Mouse (Mus musculus) lung, embryonic 14.5 days (tissue): ENCODE measurements at regions not wholly inside any gene's neighbourhood (a gene's known extent, or its start where the extent isn't known, plus 50 kb on each side); places are given as distances from the start of the nearest gene placed in this dataset.
A peak's percentile ranks its signal among the peaks of the same experiment; 100 is the strongest.
"Not testable (repeated sequence)": the region's sequence is repeated elsewhere in the genome, so short reads cannot be mapped to it uniquely, and the experiment has no call there.

Experiments
- ATAC-seq: fragments of 200-750 bp; cut with Nextera tagmentation; 2 replicates; pipeline ENCODE4 v1.8.0; 2017; ENCODE audit warnings: mild to moderate bottlenecking, moderate TSS enrichment, moderate library complexity; ENCODE audit not compliant: insufficient read depth
- DNase-seq: peaks from one replicate; pipeline ENCODE4 v3.0.0-alpha.2; 2015
- H3K27ac ChIP-seq: fragments of 300-500 bp; sonication (generic); 2 replicates; pipeline ENCODE4 v1.5.1; 2014; ENCODE audit warnings: low read depth, mild to moderate bottlenecking, moderate library complexity
- H3K27me3 ChIP-seq: fragments of 300-500 bp; sonication (generic); 2 replicates; pipeline ENCODE4 v1.6.1; 2014; ENCODE audit warnings: low read length, control low read depth; ENCODE audit not compliant: insufficient read depth
- H3K36me3 ChIP-seq: fragments of 300-500 bp; sonication (generic); 2 replicates; pipeline ENCODE4 v1.6.1; 2014; ENCODE audit warnings: control low read depth; ENCODE audit not compliant: insufficient read depth
- H3K4me1 ChIP-seq: fragments of 300-500 bp; sonication (generic); 2 replicates; pipeline ENCODE4 v1.6.1; 2014; ENCODE audit warnings: antibody characterized with exemption, control low read depth; ENCODE audit not compliant: insufficient read depth
- H3K4me2 ChIP-seq: fragments of 300-500 bp; sonication (generic); 2 replicates; pipeline ENCODE4 v1.6.1; 2014; ENCODE audit warnings: mild to moderate bottlenecking
- H3K4me3 ChIP-seq: fragments of 300-500 bp; sonication (generic); 2 replicates; pipeline ENCODE4 v1.5.1; 2014; ENCODE audit warnings: low read depth, low read length
- H3K9ac ChIP-seq: fragments of 300-500 bp; sonication (generic); 2 replicates; pipeline ENCODE4 v1.6.1; 2014
- H3K9me3 ChIP-seq: fragments of 300-500 bp; sonication (generic); 2 replicates; pipeline ENCODE4 v1.6.1; 2016; ENCODE audit warnings: low read depth, low read length, control low read depth
- CTCF ChIP-seq: IDR thresholded peaks from 2 replicates; pipeline ENCODE4 v1.5.1; 2016; ENCODE audit warnings: antibody characterized with exemption, low read depth
- WGBS: fragments of 180-500 bp; shearing (Covaris S2); extraction: QIAGEN DNeasy Blood & Tissue Kit; methylation state at CpG from one replicate; pipeline ENCODE4 v1.1.7; 2014; 5-methylcytosine and 5-hydroxymethylcytosine counted together

DNA sequence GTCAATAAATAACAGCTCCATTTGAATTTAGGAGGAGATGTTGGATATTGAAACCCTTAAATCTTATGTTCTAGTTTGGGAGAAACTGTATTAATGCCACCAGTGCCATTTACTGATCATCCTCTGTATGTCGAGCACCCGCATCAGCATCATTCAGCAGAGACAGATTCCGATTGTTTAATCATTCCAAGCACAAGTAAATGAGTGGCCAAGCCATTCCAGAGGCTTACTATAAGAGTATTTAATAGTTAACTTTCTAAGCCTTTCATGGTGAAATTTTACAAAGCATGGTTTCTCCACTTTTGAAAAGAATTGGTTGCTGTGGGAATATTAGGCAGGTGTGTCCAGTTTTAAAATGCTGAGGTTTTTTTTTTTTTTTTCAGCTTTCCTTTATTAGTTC, 1363.9 kb upstream of the Got2 start:
- WGBS: 71% methylated on average over 3 of the region's 3 CpGs
- peaks cover 3% of the 10 kb centered on the region; the same call in 1 of the 2 replicates for H3K4me1 ChIP-seq
- H3K9me3 ChIP-seq: no peaks in the 10 kb centered on the region
- TF ChIP-seq CTCF: no peak
- DNase-seq (no peak), ATAC-seq (no peak)
- H3K27ac ChIP-seq: no peak overlapping the region
- H3K9ac ChIP-seq: no peak overlapping the region
- H3K36me3 ChIP-seq: no peaks in the 10 kb centered on the region
- no peaks in the 10 kb centered on the region for H3K27me3 ChIP-seq
- no peak overlapping the region for H3K4me2 ChIP-seq
- no peak overlapping the region for H3K4me3 ChIP-seq

DNA sequence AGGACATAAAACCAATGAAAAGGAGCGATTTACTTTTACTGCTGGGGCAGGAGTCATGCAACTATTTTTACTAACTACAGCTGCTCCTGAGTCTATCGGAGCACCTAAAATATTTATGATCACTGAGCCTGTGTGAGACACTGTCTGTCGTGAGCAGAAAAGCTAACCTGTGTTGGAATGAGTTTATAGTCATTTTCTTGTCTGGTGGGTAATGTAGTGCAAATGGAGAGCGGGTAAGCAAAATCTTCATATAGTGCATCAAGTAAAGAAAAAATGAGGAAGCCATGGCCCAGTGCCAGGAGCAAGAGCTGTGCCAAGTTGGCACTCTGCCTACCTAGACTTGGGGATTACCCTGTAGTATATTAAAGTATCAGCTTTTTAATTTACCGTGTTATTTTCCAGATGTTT, 1363.1 kb upstream of the Got2 start:
- 32% methylated on average over 5 of the region's 5 CpGs for WGBS
- ATAC-seq (peak; percentile 56), DNase-seq (peak; percentile 88)
- H3K9ac ChIP-seq: no peak overlapping the region
- H3K4me1 ChIP-seq: peaks cover 3% of the 10 kb centered on the region; the same call in 1 of the 2 replicates
- H3K4me3 ChIP-seq: no peak overlapping the region
- H3K27ac ChIP-seq: no peak overlapping the region
- TF ChIP-seq CTCF: no peak
- H3K4me2 ChIP-seq: 0 out of 2 replicates have a peak overlapping the region, but pooled peaks have one; percentile 4
- H3K27me3 ChIP-seq: no peaks in the 10 kb centered on the region
- no peaks in the 10 kb centered on the region for H3K9me3 ChIP-seq
- H3K36me3 ChIP-seq: no peaks in the 10 kb centered on the region

DNA sequence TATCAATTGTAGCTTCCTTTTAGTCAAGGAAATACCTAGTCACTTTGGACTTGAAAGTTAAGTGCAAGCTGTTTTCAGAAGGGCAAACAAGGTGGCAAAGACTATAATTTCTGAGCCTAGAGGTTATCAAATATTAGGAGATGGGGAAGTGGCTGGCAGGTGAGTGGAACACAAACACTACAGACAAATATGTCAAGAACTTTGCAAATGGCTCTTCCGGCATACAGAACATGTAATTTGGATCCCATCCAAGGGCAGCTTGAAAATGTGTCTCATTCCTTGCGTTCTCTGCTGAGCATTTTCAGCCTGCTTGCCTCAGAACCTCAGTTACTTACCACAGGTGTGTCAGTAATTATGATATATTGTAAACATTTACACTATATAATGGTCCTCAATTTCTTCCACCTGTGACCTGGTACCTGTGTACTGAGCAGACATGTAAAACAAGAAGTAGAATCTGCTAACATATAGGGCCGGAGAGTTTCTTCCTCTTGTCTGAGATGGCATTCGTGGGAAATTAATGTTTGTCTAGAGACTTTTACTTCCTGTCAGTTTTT, 1346.3 kb upstream of the Got2 start:
- DNase-seq: peak; percentile 72
- WGBS: 35% methylated on average over 4 of the region's 4 CpGs
- Histone ChIP-seq H3K36me3 (no peaks in the 10 kb centered on the region), H3K4me3 (no peak overlapping the region), H3K9me3 (no peaks in the 10 kb centered on the region), H3K4me2 (no peak overlapping the region), H3K27ac (no peak overlapping the region), H3K27me3 (no peaks in the 10 kb centered on the region), H3K4me1 (no peaks in the 10 kb centered on the region), H3K9ac (no peak overlapping the region)
- TF ChIP-seq CTCF: no peak
- 0 out of 2 replicates have a peak, but pooled peaks have one; percentile 21 for ATAC-seq

DNA sequence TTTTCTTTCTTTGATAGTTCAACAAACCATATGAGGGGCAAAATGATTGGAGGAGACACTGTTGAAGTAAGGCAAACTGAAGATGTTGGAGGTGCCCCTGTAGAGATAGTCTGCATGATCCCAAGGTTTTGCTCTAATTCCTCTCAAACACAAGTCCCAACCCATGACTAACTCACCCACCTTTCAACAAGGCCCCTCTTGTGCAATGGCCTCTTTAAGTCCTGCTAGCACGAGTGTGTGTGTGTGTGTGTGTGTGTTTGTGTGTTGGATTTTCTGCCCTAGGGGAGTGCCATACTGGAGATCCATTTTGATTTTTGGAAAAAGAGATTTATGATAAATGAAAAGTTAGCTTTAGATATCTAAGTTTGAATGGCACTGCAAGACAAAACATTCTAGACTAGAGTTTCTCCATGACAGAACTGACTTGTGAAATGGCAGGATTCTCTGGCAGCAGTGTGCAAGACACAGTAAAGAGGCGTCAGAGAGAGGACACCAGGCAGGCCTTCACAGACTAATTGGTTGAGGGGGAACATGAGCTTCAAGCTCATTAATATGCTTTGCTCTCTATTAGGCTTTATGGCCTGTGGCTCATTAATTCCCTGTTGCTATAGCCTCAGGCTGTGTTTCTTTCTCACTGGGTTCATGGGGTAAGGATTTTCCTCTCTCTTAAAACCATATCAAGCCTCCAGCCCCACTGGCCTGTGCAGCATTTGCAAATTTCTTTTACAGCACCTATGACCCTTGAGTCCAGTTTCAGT, 1344.5 kb upstream of the Got2 start:
- H3K36me3 ChIP-seq: no peaks in the 10 kb centered on the region
- no peak for TF ChIP-seq CTCF
- ATAC-seq (no peak), DNase-seq (no peak)
- H3K4me1 ChIP-seq: no peaks in the 10 kb centered on the region
- no peaks in the 10 kb centered on the region for H3K27me3 ChIP-seq
- no peaks in the 10 kb centered on the region for H3K9me3 ChIP-seq
- WGBS: 63% methylated on average over 2 of the region's 2 CpGs
- no peak overlapping the region for H3K4me2 ChIP-seq
- H3K27ac ChIP-seq: no peak overlapping the region
- no peak overlapping the region for H3K9ac ChIP-seq
- H3K4me3 ChIP-seq: no peak overlapping the region

DNA sequence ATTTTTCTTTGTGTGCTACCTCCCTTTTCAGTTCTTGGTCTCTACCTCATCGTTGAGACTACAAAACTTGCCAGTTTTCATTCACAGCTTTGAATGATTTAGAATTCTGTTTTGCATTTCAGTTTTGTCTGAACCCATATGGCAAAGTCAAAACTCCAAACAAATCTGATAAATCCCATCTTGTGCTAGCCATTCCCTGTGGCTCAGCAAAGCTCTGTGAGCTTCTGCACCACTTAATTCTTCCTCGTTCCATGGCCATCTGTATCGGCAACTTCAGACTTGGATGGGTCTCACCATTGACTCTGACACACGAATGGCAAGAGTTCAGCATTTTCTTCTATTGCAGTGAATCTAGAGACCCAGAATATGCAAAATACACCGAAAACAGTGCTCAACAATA, 1343.3 kb upstream of the Got2 start:
- no peaks in the 10 kb centered on the region for H3K36me3 ChIP-seq
- H3K9ac ChIP-seq: no peak overlapping the region
- no peaks in the 10 kb centered on the region for H3K9me3 ChIP-seq
- DNase-seq (no peak), ATAC-seq (no peak)
- 82% methylated on average over 5 of the region's 5 CpGs for WGBS
- no peak overlapping the region for H3K4me2 ChIP-seq
- TF ChIP-seq CTCF: no peak
- H3K4me1 ChIP-seq: no peaks in the 10 kb centered on the region
- H3K27ac ChIP-seq: no peak overlapping the region
- H3K27me3 ChIP-seq: no peaks in the 10 kb centered on the region
- no peak overlapping the region for H3K4me3 ChIP-seq

DNA sequence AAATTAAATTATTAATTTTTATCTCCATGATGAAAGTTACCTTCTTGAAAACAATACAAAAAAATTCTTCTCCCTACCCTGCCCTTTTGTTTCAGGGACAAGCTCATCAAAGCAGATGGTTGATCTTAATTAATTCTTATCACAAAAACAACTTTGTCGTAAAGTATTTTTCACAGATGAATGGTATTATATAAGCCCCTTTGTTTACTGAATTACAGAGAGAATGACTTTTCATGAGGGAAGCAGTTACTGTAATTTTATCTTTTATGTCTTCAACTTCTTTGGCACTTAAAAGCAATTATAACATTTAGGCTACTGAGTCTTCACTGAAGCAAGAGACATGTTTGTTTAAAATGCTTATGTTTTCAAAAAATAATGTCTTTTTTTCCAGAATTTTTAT, 1303.5 kb upstream of the Got2 start:
- ATAC-seq (no peak), DNase-seq (no peak)
- no peaks in the 10 kb centered on the region for H3K36me3 ChIP-seq
- no peak overlapping the region for H3K4me2 ChIP-seq
- TF ChIP-seq CTCF: no peak
- no peaks in the 10 kb centered on the region for H3K27me3 ChIP-seq
- no peak overlapping the region for H3K4me3 ChIP-seq
- no peaks in the 10 kb centered on the region for H3K9me3 ChIP-seq
- no peak overlapping the region for H3K27ac ChIP-seq
- no peaks in the 10 kb centered on the region for H3K4me1 ChIP-seq
- H3K9ac ChIP-seq: no peak overlapping the region
- 66% methylated on average over 1 of the region's 1 CpGs for WGBS

DNA sequence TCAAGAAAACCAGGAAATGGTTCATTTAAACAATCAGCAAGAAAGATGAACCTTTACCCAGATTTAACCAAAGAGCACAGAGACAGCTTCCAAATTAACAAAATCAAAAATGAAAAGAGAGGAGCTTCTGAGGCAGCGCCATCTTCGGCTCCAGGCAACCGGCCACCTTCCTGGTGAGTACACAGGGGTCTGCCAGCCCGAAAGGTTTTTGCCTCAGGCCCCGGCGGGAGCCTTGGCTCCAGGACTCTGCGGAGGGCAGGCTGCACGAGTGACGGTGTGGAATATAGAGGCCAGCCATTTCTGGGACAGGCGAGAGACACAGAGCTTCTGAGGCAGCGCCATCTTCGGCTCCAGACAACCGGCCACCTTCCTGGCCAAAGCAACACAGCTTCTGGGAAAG, 1295.5 kb upstream of the Got2 start:
- H3K9ac ChIP-seq, H3K9me3 ChIP-seq, DNase-seq, H3K4me2 ChIP-seq, H3K4me3 ChIP-seq, H3K27me3 ChIP-seq, ATAC-seq, H3K36me3 ChIP-seq, H3K4me1 ChIP-seq, H3K27ac ChIP-seq: not testable (repeated sequence)
- WGBS: 94% methylated on average over 13 of the region's 13 CpGs

DNA sequence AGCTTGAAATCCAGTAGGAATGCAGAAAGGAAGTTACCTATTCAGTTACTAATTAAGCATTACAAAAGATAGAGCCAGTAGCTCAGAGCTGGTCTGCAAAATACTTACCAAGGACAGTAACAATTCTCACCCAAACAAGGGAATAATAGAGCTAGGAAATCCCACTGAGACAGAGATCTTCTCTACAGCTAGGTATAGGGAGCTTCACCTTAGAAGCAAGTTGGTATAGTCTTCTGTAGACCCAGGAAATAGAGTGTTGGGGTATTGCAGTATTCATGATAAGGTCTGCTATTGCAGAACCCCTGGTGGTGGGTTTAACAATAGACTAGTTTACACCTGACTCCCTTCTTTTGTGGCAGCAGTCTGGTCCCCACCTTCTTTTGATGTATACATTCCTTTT, 1294.1 kb upstream of the Got2 start:
- H3K36me3 ChIP-seq, ATAC-seq, H3K4me1 ChIP-seq, H3K27ac ChIP-seq, H3K9ac ChIP-seq, H3K4me2 ChIP-seq, H3K4me3 ChIP-seq, DNase-seq, H3K9me3 ChIP-seq, H3K27me3 ChIP-seq: not testable (repeated sequence)
